In the genomic region with DNA sequence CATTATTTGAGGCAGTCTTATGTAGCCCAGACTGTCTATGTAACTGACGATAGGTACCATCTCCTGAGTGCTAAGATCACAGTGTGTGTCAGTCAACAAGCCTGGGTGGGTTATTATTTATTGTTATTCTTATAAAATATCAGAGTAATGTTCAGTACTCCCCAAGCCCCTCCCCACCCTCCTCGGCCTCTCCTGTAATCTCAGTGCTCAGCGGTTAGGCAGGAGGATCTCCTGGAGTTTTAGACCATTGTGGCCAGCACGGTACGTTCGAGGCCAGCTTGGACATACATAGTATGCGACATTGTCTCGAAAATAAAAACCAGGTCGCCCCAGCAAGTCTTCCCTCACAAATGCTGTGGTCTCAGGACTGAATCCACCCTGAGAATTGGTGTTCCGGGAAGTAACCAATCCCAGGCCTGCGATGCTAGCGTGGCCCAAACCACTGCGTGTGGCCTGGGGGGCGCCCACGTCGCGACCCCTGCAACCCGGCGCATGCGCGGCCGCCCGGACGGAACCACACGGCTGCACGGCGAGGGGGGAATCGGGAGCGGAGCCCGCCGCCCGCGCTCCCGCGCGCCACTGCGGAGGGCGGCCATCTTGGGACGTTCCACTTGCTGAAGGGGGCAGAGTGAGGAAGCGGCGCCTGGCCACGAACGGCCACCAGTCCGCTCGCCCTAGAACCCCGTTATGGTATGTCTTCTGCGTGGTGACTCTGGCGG, we compare ENCODE assay signal across 8 mouse cellular contexts. TPM values are rescaled to one million over a fixed set of nuclear protein-coding genes. Genes with fewer than 3 reads are reported as not detected.
DNase-seq lines count a peak whose midpoint lies in the region; ATAC-seq and TF ChIP-seq lines count a peak whose summit lies in the region.
"Not testable (repeated sequence)": the region's sequence is repeated elsewhere in the genome, so short reads cannot be mapped to it uniquely, and the experiment has no call there.

No protein-coding gene starts in this region.

- ATAC-seq in forebrain, embryonic 15.5 days (replicated peaks) = peak; percentile 89
- peak; percentile 93 for ATAC-seq in heart, postnatal 0 days (ENCODE audit: insufficient read depth, low read depth)
- peak; percentile 95 for ATAC-seq in kidney, postnatal 0 days (replicated peaks; ENCODE audit: low FRiP score, low read depth)
- ATAC-seq in liver, embryonic 11.5 days (replicated peaks; ENCODE audit: low FRiP score) = peak; percentile 87
- ATAC-seq in midbrain, embryonic 15.5 days (replicated peaks) = peak; percentile 89

- H3K9me3 ChIP-seq in forebrain, embryonic 15.5 days; heart, postnatal 0 days (replicated peaks; ENCODE audit: control insufficient read depth, low read length); kidney, postnatal 0 days (replicated peaks; ENCODE audit: low read length); liver, embryonic 11.5 days (ENCODE audit: control insufficient read depth, low read length); midbrain, embryonic 15.5 days: not testable (repeated sequence)

- H3K4me3 ChIP-seq in C2C12 (ENCODE audit: insufficient read depth, poor library complexity, severe bottlenecking) = peak overlapping the region; percentile 11
- peak overlapping the region; percentile 32 for H3K4me3 ChIP-seq in forebrain, embryonic 15.5 days
- peak overlapping the region; percentile 31 for H3K4me3 ChIP-seq in heart, postnatal 0 days (ENCODE audit: low read depth, low read length)
- H3K4me3 ChIP-seq in kidney, postnatal 0 days (replicated peaks; ENCODE audit: low read depth, low read length) = not testable (repeated sequence)
- H3K4me3 ChIP-seq in liver, embryonic 11.5 days (ENCODE audit: low read depth, low read length) = peak overlapping the region; percentile 43
- H3K4me3 ChIP-seq in midbrain, embryonic 15.5 days = peak overlapping the region; percentile 32

- not testable (repeated sequence) for H3K4me1 ChIP-seq in forebrain, embryonic 15.5 days; heart, postnatal 0 days (ENCODE audit: control insufficient read depth, insufficient read depth); kidney, postnatal 0 days (replicated peaks; ENCODE audit: insufficient read depth, low read length); liver, embryonic 11.5 days (replicated peaks; ENCODE audit: control insufficient read depth, insufficient read depth, low read length); midbrain, embryonic 15.5 days

- H3ac ChIP-seq in C2C12 (ENCODE audit: control insufficient read depth, insufficient read length, low read depth) = peak overlapping the region; percentile 38

- TF ChIP-seq EP300 in heart, postnatal 0 days (IDR thresholded peaks at IDR 0.05; ENCODE audit: low read depth) = not testable (repeated sequence)

- TF ChIP-seq CTCF in C2C12 (IDR thresholded peaks at IDR 0.05; ENCODE audit: control insufficient read depth, insufficient read depth, insufficient read length); heart, postnatal 0 days (IDR thresholded peaks at IDR 0.05; ENCODE audit: low read depth); kidney, postnatal 0 days (IDR thresholded peaks at IDR 0.05; ENCODE audit: low read depth): not testable (repeated sequence)

- H3K79me2 ChIP-seq in C2C12 (ENCODE audit: control insufficient read depth, insufficient read depth) = not testable (repeated sequence)

- peak overlapping the region; percentile 37 for H3K4me2 ChIP-seq in forebrain, embryonic 15.5 days (replicated peaks)
- peak overlapping the region; percentile 49 for H3K4me2 ChIP-seq in heart, postnatal 0 days (ENCODE audit: low read depth, low read length)
- H3K4me2 ChIP-seq in kidney, postnatal 0 days (ENCODE audit: low read length) = peak overlapping the region; percentile 43; the same call in 1 of the 2 replicates
- H3K4me2 ChIP-seq in liver, embryonic 11.5 days = peak overlapping the region; percentile 56
- peak overlapping the region; percentile 43 for H3K4me2 ChIP-seq in midbrain, embryonic 15.5 days

- WGBS in forebrain, embryonic 15.5 days = 10% methylated on average over 17 of the region's 48 CpGs
- 11% methylated on average over 15 of the region's 48 CpGs for WGBS in heart, postnatal 0 days
- 36% methylated on average over 26 of the region's 48 CpGs for WGBS in kidney, postnatal 0 days
- 3% methylated on average over 7 of the region's 48 CpGs for WGBS in liver, embryonic 11.5 days
- WGBS in midbrain, embryonic 15.5 days = 18% methylated on average over 29 of the region's 48 CpGs

- not testable (repeated sequence) for H3K36me3 ChIP-seq in C2C12 (ENCODE audit: control insufficient read depth, insufficient read depth); forebrain, embryonic 15.5 days; heart, postnatal 0 days (replicated peaks; ENCODE audit: control insufficient read depth, insufficient read depth, low read length); kidney, postnatal 0 days (ENCODE audit: insufficient read depth, low read length); liver, embryonic 11.5 days (ENCODE audit: control insufficient read depth, insufficient read depth, low read length); midbrain, embryonic 15.5 days (replicated peaks)

- H3K9ac ChIP-seq in forebrain, embryonic 15.5 days (replicated peaks); heart, postnatal 0 days (replicated peaks; ENCODE audit: low read depth, low read length); kidney, postnatal 0 days (ENCODE audit: low read depth, low read length); liver, embryonic 11.5 days (ENCODE audit: low read depth, low read length): not testable (repeated sequence)
- H3K9ac ChIP-seq in midbrain, embryonic 15.5 days = peak overlapping the region; percentile 29; the same call in 1 of the 2 replicates

- H3K79me3 ChIP-seq in C2C12 (ENCODE audit: low read depth) = not testable (repeated sequence)

- peak; percentile 87 for DNase-seq in cerebellum, adult 11-12 months
- not testable (repeated sequence) for DNase-seq in heart, postnatal 0 days (ENCODE audit: low spot score); kidney, postnatal 0 days (ENCODE audit: low spot score); liver, embryonic 11.5 days (ENCODE audit: low spot score)
- peak; percentile 79 to 83 for DNase-seq in spleen, postnatal 10 days (ENCODE audit: low spot score in 2 of 2)

- H3K27ac ChIP-seq in forebrain, embryonic 15.5 days (replicated peaks) = peak overlapping the region; percentile 63
- H3K27ac ChIP-seq in heart, postnatal 0 days (ENCODE audit: low read depth) = peak overlapping the region; percentile 59; the same call in 1 of the 2 replicates
- not testable (repeated sequence) for H3K27ac ChIP-seq in kidney, postnatal 0 days
- 0 out of 2 replicates have a peak overlapping the region, but pooled peaks have one; percentile 45 for H3K27ac ChIP-seq in liver, embryonic 11.5 days (ENCODE audit: low read depth, low read length)
- peak overlapping the region; percentile 69; the same call in 1 of the 2 replicates for H3K27ac ChIP-seq in midbrain, embryonic 15.5 days

- not testable (repeated sequence) for H3K27me3 ChIP-seq in C2C12 (ENCODE audit: control insufficient read depth, insufficient read depth, insufficient read length); forebrain, embryonic 15.5 days; heart, postnatal 0 days (ENCODE audit: control insufficient read depth, insufficient read depth, low read length); kidney, postnatal 0 days (ENCODE audit: insufficient read depth, low read length); liver, embryonic 11.5 days (replicated peaks; ENCODE audit: control insufficient read depth, insufficient read depth, low read length); midbrain, embryonic 15.5 days (replicated peaks)

RNA-seq across cellular contexts. Expression of gene Was, which starts 5.9 kb away (rescaled TPM):
- polyA plus RNA-seq in C2C12 (2012; fragmentation: generic; extraction: Trizol) = 0.74 TPM
- 0.09 TPM in 1 of 2 replicates, not detected in the other for polyA plus RNA-seq in forebrain, embryonic 15.5 days (2015; fragmentation: Nextera tagmentation; extraction: Ambion mirVana)
- total RNA-seq in heart, postnatal 0 days (2014; rRNA removed; ENCODE audit: low replicate concordance) = 0.31 TPM in 1 of 2 replicates, not detected in the other
- polyA plus RNA-seq in heart, postnatal 0 days (2015; fragmentation: Nextera tagmentation; extraction: Ambion mirVana) = 0.22 and 0.25 TPM in 2 replicates
- polyA plus RNA-seq in kidney, postnatal 0 days (2015; fragmentation: Nextera tagmentation; extraction: Ambion mirVana) = 0.16 and 0.28 TPM in 2 replicates
- 6.5 and 6.7 TPM in 2 replicates for polyA plus RNA-seq in liver, embryonic 11.5 days (2014; fragmentation: Nextera tagmentation; extraction: Ambion mirVana)
- polyA plus RNA-seq in midbrain, embryonic 15.5 days (2015; fragmentation: Nextera tagmentation; extraction: Ambion mirVana) = 0.13 and 0.18 TPM in 2 replicates

RNA-seq across cellular contexts. Expression of gene Suv39h1, which starts 21.7 kb away (rescaled TPM):
- 106 TPM for polyA plus RNA-seq in C2C12 (2012; fragmentation: generic; extraction: Trizol)
- polyA plus RNA-seq in forebrain, embryonic 15.5 days (2015; fragmentation: Nextera tagmentation; extraction: Ambion mirVana) = 50.2 and 50.9 TPM in 2 replicates
- total RNA-seq in heart, postnatal 0 days (2014; rRNA removed; ENCODE audit: low replicate concordance) = 15.7 and 15.9 TPM in 2 replicates
- polyA plus RNA-seq in heart, postnatal 0 days (2015; fragmentation: Nextera tagmentation; extraction: Ambion mirVana) = 8.2 and 8.6 TPM in 2 replicates
- 32.5 and 34.1 TPM in 2 replicates for polyA plus RNA-seq in kidney, postnatal 0 days (2015; fragmentation: Nextera tagmentation; extraction: Ambion mirVana)
- 81.5 and 83.6 TPM in 2 replicates for polyA plus RNA-seq in liver, embryonic 11.5 days (2014; fragmentation: Nextera tagmentation; extraction: Ambion mirVana)
- 40.7 and 42.0 TPM in 2 replicates for polyA plus RNA-seq in midbrain, embryonic 15.5 days (2015; fragmentation: Nextera tagmentation; extraction: Ambion mirVana)

RNA-seq across cellular contexts. Expression of gene Wdr13, which starts 36.5 kb away (rescaled TPM):
- 11.1 TPM for polyA plus RNA-seq in C2C12 (2012; fragmentation: generic; extraction: Trizol)
- polyA plus RNA-seq in forebrain, embryonic 15.5 days (2015; fragmentation: Nextera tagmentation; extraction: Ambion mirVana) = 52.0 and 53.0 TPM in 2 replicates
- total RNA-seq in heart, postnatal 0 days (2014; rRNA removed; ENCODE audit: low replicate concordance) = 130 and 155 TPM in 2 replicates
- polyA plus RNA-seq in heart, postnatal 0 days (2015; fragmentation: Nextera tagmentation; extraction: Ambion mirVana) = 24.4 and 26.4 TPM in 2 replicates
- polyA plus RNA-seq in kidney, postnatal 0 days (2015; fragmentation: Nextera tagmentation; extraction: Ambion mirVana) = 17.9 and 19.5 TPM in 2 replicates
- polyA plus RNA-seq in liver, embryonic 11.5 days (2014; fragmentation: Nextera tagmentation; extraction: Ambion mirVana) = 15.9 and 17.7 TPM in 2 replicates
- polyA plus RNA-seq in midbrain, embryonic 15.5 days (2015; fragmentation: Nextera tagmentation; extraction: Ambion mirVana) = 67.6 and 72.9 TPM in 2 replicates

RNA-seq across cellular contexts. Expression of gene Rbm3, which starts 49.5 kb away (rescaled TPM):
- polyA plus RNA-seq in C2C12 (2012; fragmentation: generic; extraction: Trizol) = 537 TPM
- polyA plus RNA-seq in forebrain, embryonic 15.5 days (2015; fragmentation: Nextera tagmentation; extraction: Ambion mirVana) = 381 and 393 TPM in 2 replicates
- 408 and 439 TPM in 2 replicates for total RNA-seq in heart, postnatal 0 days (2014; rRNA removed; ENCODE audit: low replicate concordance)
- polyA plus RNA-seq in heart, postnatal 0 days (2015; fragmentation: Nextera tagmentation; extraction: Ambion mirVana) = 524 and 551 TPM in 2 replicates
- 766 and 794 TPM in 2 replicates for polyA plus RNA-seq in kidney, postnatal 0 days (2015; fragmentation: Nextera tagmentation; extraction: Ambion mirVana)
- polyA plus RNA-seq in liver, embryonic 11.5 days (2014; fragmentation: Nextera tagmentation; extraction: Ambion mirVana) = 469 and 471 TPM in 2 replicates
- polyA plus RNA-seq in midbrain, embryonic 15.5 days (2015; fragmentation: Nextera tagmentation; extraction: Ambion mirVana) = 272 and 285 TPM in 2 replicates
